ENCODE assay signal across 16 mouse cellular contexts in the genomic region with DNA sequence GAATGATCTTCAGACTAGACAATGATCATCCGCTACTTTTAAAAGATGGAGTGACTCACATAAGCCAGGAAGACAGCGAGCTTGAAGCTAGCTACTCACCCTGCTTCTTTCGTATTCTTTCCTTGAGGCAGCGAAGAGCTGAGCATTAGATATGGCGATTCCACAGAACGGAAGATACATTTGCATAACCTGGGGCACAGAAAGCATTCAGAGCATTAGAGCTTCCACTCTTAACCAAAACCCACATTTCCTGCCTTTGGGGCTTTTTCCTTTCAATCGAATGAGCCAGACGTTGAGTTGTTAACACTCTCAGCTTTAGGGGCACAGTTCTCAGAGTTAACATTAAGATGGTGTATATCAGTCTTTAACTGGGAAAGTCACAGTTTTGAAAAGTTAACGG.
DNase-seq lines count a peak whose midpoint lies in the region; ATAC-seq lines count a peak whose summit lies in the region.
"Had no signal": no experiment of that assay in that cellular context is flagged by ENCODE, and none has a peak within 500 bp of the region (broad histone marks: within the 10 kb centered on the region; RNA-seq: fewer than 3 reads in every experiment).

No protein-coding gene starts in this region.

- peak; percentile 87 for ATAC-seq in activated CD4-positive, CD25-positive, alpha-beta regulatory T cell, adult 4 months
- ATAC-seq: intestine, embryonic 16.5 days; liver, embryonic 12.5 days; Patski had no signal

- no peaks in the 10 kb centered on the region for H3K27me3 ChIP-seq in megakaryocyte, embryonic 14.5 days (replicated peaks)
- H3K27me3 ChIP-seq: forebrain, embryonic 12.5 days; hindbrain, embryonic 13.5 days; liver, embryonic 12.5 days; neural tube, embryonic 12.5 days had no signal

- peak overlapping the region; percentile 62 for H3K4me3 ChIP-seq in megakaryocyte, embryonic 14.5 days (replicated peaks)
- H3K4me3 ChIP-seq: forebrain, embryonic 12.5 days; hindbrain, embryonic 13.5 days; liver, embryonic 12.5 days; neural tube, embryonic 12.5 days had no signal

- H3K9me3 ChIP-seq in megakaryocyte, embryonic 14.5 days = no peaks in the 10 kb centered on the region
- H3K9me3 ChIP-seq: forebrain, embryonic 12.5 days; hindbrain, embryonic 13.5 days; liver, embryonic 12.5 days; neural tube, embryonic 12.5 days had no signal

- DNase-seq in thymus, postnatal 0 days (ENCODE audit: low spot score) = peak; percentile 80
- no peak for DNase-seq in thymus, adult 18-20 months
- no peak for DNase-seq in right cerebral cortex, adult 2 months (ENCODE audit: low spot score in 2 of 2)
- no peak for DNase-seq in right cerebral cortex, postnatal 25 days
- no peak for DNase-seq in testis, postnatal 14 days (ENCODE audit: low spot score)
- DNase-seq: cerebellum, adult 9-11 months; gastrocnemius, postnatal 14 days; lung, embryonic 14.5 days had no signal

- H3K4me1 ChIP-seq in megakaryocyte, embryonic 14.5 days = peaks cover 17% of the 10 kb centered on the region
- H3K4me1 ChIP-seq: neural tube, embryonic 12.5 days had no signal

- H3K36me3 ChIP-seq in megakaryocyte, embryonic 14.5 days (replicated peaks; ENCODE audit: low read length) = no peaks in the 10 kb centered on the region
- H3K36me3 ChIP-seq: forebrain, embryonic 12.5 days; hindbrain, embryonic 13.5 days; liver, embryonic 12.5 days; neural tube, embryonic 12.5 days had no signal
